Mouse (Mus musculus) right cerebral cortex, postnatal 25 days (tissue): ENCODE measurements around the gene Spata32.
"Not testable (repeated sequence)": the region's sequence is repeated elsewhere in the genome, so short reads cannot be mapped to it uniquely, and the experiment has no call there.

Experiments
- DNase-seq: peaks from one replicate; pipeline ENCODE4 v3.0.0; 2022

Spata32 gene

GRCm38 (mm10) chr11:103246081-103246730, 28.0 kb upstream of the Spata32 start:
- DNase-seq, result peak; percentile 39

- DNase-seq, result no peak
Measured at GRCm38 (mm10) chr11:103244856-103245255, 26.6 kb upstream of the Spata32 start.

- DNase-seq, result no peak
Measured at GRCm38 (mm10) chr11:103240740-103241139, 22.5 kb upstream of the Spata32 start.

- no peak for DNase-seq
Measured at GRCm38 (mm10) chr11:103237757-103238156, 19.5 kb upstream of the Spata32 start.

- no peak for DNase-seq
Measured at GRCm38 (mm10) chr11:103236903-103237302, 18.7 kb upstream of the Spata32 start.

GRCm38 (mm10) chr11:103236431-103236830, 18.2 kb upstream of the Spata32 start:
- no peak for DNase-seq

GRCm38 (mm10) chr11:103235702-103236101, 17.5 kb upstream of the Spata32 start:
- DNase-seq, result no peak

- no peak for DNase-seq
Measured at GRCm38 (mm10) chr11:103234447-103234846, 16.2 kb upstream of the Spata32 start.

- peak; percentile 72 for DNase-seq
Measured at GRCm38 (mm10) chr11:103232966-103233365, 14.7 kb upstream of the Spata32 start.

GRCm38 (mm10) chr11:103231367-103231766, 13.1 kb upstream of the Spata32 start:
- no peak for DNase-seq

GRCm38 (mm10) chr11:103230626-103231025, 12.4 kb upstream of the Spata32 start:
- DNase-seq, result no peak

- no peak for DNase-seq
Measured at GRCm38 (mm10) chr11:103229608-103230007, 11.4 kb upstream of the Spata32 start.

- DNase-seq, result no peak
Measured at GRCm38 (mm10) chr11:103223951-103224456, 5.8 kb upstream of the Spata32 start.

- DNase-seq, result peak; percentile 44
Measured at GRCm38 (mm10) chr11:103223444-103223843, 5.2 kb upstream of the Spata32 start.

- DNase-seq, result not testable (repeated sequence)
Measured at GRCm38 (mm10) chr11:103222718-103223117, 4.5 kb upstream of the Spata32 start.

GRCm38 (mm10) chr11:103221437-103221836, 3.2 kb upstream of the Spata32 start:
- DNase-seq, result no peak

GRCm38 (mm10) chr11:103219995-103220394, 1.8 kb upstream of the Spata32 start:
- DNase-seq, result no peak

- no peak for DNase-seq
Measured at GRCm38 (mm10) chr11:103219259-103219658, 1.0 kb upstream of the Spata32 start.

- DNase-seq, result no peak
Measured at GRCm38 (mm10) chr11:103218517-103218901, 277 bp upstream of the Spata32 start.

- no peak for DNase-seq
Measured at GRCm38 (mm10) chr11:103215355-103215754, 2.9 kb downstream of the Spata32 start.

GRCm38 (mm10) chr11:103213712-103214111, 4.5 kb downstream of the Spata32 start:
- no peak for DNase-seq

- no peak for DNase-seq
Measured at GRCm38 (mm10) chr11:103210291-103210690, 7.9 kb downstream of the Spata32 start.

- DNase-seq, result no peak
Measured at GRCm38 (mm10) chr11:103208458-103208857, 9.8 kb downstream of the Spata32 start, which contains the start of gene 1700023F06Rik. TSS of gene 1700023F06Rik (minus strand) at chr11:103208558.

- DNase-seq, result no peak
Measured at GRCm38 (mm10) chr11:103206203-103206602, 12.0 kb downstream of the Spata32 start.

GRCm38 (mm10) chr11:103202376-103202775, 15.9 kb downstream of the Spata32 start:
- DNase-seq, result no peak
